Mouse (Mus musculus) G1E-ER4 (cell line): Measurements from ENCODE around the gene Ctnna2. TPM values are rescaled to one million over a fixed set of nuclear protein-coding genes. Genes with fewer than 3 reads are reported as not detected.

ENCODE experiments used
- GATA1 ChIP-seq: IDR thresholded peaks from one replicate; pipeline ENCODE4 v1.8.0; 2012; ENCODE audit warnings: low read length, inconsistent platforms
- polyA plus RNA-seq: library from polyadenylated mRNA; stranded (reverse); fragments of >175 nt; gene quantifications from 2 replicates; pipeline ENCODE4 v1.2.3, GENCODE M21; 2012

The Ctnna2 gene
- polyA plus RNA-seq, 1 experiment: not detected

DNA sequence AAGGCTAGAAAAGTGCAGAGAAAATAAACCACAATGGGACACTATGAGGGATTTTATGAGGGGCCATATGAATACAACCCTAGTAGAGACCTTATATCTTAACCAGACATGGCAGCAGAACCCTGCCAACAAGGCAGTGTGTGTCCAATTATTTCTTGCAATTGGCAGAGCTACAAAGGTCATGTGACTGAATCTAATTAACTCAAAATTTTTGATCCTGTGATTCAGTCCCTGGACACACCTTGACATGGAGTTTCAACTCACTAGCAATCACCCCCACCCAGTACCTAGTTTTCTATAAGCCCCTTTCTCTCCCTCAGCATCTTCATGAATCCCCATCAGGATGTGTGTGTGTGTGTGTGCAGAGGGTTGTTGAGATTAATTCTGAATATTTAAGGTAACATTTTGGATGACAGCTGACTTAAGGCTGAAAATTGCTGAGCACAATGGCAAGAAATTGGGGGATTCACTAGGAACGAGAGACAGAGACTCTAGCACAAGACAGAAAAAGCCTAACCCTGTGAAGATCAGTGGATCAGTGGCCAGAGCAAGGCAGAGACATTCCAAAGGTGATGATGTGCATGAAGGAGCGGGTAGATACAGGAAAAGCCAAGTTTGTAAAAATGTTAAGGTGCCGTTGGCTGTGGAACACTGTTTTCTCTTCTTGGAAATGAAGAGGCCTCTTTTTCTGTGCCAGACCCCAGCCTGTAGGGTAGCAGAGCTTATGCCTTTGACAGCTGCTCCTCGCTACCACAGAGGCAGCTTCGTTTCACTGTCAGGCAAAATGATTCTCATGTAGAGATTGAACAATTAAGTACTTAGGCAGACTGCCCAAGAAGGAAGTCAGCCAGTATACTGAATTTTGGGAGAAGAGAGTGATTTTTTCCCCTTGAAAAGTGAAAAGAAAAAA is 255.2 kb downstream of the Ctnna2 start:
- TF ChIP-seq GATA1: no peak

DNA sequence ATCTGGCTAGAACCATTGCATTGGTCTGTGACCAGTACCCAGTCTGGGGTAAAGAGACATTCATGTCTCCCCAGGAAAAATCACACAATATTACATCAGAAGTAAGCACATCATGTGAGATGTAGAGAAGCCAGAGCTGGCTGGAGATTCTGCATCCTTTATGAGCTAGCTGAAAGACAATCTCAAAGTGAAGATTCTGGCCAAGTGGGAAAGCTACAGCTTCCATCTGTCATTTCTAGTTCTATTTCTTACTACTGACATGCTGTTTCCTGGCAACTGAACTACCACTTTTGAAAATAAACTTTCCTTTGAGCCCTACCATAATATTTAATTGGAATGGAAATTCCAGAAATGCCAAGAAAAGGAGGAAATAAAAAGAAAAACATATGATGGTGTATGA is 285.4 kb downstream of the Ctnna2 start:
- no peak for TF ChIP-seq GATA1

DNA sequence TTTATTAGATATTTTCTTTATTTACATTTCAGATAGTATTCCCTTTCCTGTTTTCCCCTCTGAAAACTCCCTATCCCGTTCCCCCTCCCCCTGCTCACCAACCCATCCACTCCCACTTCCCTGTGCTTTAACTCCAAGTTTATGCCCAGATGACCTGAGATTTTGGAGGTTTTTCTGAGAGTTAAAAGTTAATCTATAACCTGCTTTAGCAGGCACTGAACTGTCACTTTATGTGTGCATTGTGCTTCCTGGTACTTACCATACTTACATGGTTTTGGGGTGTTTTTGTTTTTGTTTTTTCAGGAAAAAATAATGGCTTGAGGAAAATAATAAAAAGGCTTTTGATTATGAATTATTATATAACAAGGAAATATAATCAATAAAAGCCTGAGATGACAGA is 292.3 kb downstream of the Ctnna2 start:
- no peak for TF ChIP-seq GATA1

DNA sequence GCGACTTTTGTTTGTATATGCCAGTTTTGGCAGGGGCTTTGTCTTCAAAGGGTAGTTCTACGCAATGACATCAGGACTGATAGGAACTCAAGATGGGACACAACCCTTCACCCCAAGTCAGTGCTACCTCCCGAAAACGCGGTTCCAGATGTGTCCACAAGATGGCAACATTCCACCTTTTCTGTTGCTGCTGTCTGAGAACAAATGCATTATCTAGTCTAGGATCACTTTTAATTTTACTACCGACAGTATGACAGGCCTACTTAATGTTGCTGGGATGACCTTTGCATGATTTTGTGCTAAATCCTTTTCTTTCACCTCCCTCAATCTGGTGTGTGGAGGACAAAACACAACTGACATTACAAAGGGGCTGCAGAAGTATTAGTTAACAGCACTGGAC is 329.4 kb downstream of the Ctnna2 start:
- no peak for TF ChIP-seq GATA1

DNA sequence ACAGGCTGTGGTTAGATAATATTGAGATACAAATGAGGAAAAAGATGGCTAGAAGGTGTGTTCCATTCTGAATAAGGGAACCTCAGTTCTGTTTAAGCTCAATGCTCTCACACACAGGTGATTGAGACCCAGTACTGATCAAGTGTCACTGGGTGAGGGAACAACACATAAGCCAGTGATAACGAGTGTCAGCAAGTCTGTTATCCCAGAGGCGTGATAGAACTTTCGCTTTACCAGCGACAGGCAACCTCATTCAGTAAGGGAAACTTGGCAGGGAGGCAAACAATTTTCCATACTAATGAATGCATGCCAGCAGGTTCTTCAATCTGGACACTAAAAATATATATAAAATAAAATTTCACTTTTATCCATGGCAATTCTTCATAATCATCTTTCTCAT is 334.9 kb downstream of the Ctnna2 start:
- no peak for TF ChIP-seq GATA1

DNA sequence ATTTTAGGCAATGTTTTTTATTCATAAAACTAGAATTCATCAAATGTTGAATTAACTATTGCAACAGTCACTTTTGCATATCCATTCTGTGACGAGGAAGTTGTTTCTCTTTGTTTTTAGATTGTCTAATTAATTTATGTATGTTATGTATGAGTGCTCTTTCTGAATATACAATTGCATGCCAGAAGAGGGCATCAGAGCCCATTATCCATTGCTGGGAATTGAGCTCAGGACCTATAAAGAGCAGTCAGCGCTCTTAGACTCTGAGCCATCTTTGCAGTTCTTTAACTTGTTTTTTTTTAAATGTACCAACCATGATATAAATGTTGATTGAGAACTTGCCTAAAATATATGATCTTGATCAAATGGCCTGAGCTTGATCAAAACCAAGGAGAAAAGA is 340.7 kb downstream of the Ctnna2 start:
- TF ChIP-seq GATA1: no peak

DNA sequence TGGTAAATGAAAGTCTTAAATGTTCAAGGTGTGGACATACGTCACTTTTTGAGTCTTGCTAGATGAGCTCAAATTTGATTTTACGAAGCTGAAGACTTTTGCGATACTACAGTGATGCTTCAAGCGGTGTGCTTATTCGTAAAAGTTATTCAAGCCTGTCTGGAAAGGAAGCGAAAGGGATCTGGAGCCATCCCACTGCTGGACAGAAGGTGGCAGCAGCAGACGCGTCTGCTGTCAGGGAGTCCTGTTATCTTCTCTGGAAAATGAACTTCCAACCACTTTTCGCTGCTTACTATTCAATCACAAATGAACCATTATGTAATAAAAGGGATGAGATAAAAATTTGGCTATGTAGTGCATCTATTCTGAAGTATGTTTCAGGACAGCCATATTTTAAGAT is 345.5 kb downstream of the Ctnna2 start:
- TF ChIP-seq GATA1: no peak

DNA sequence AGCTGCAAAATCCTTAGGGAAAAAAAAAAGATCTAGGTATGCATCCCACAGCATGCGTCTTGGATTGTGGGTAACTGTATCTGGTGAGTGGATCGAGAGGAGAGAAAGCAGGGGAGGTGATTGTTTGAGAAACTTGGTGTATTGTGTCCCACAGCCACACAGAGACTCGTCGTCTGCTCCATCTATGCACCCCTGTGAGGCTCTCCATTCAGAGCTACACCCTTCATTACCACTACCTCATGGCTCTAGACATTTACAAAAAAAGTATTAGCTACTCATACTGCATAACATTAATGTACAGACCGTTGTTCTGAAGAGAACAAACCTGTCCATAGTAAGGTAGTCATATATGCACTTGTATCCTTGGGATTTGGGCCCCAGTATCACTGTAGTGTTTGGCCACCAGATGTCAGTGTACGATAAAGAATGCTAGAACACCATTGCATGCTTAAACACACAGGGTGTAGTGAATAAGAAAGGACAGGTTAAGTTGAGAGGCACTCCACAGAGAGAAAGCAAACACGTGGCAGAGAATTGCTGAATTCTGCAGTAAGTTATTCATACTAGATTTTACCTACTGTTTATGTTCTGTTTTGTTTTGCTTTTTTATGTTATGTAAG is 350.8 kb downstream of the Ctnna2 start:
- no peak for TF ChIP-seq GATA1

DNA sequence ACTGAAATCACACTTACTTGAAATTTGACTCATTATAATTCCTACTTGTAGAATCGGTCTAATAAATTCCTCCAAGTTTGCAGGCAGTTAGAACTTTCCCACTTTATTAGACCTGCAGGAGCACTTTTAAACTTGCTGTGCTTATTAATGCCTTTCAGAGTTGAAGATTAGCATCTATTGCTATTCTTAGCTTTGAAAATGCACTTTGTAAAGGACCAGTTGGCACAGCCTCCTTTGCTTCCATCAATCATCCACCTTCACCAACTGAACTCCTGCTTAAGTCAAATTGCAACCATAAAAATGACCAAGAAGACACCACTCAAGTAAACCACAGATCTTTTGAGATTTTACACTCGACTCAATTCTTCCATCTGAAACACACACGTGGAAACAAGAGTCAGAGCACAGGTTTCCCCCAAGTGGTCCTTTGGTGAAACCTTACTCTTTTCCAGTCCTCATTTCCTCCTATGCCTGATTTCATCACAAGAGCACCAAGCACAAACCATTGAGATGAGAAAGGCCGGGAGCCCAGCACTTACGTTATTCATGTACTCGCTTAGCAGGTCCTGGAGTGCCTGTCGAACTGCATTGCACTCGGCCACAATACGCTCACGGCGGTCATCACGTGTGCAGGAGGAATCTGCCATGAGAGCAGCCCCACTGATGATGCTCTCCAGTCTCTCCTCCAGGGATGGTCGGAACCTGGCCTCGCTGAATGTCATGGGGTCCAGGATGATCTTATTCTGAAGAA is 374.7 kb downstream of the Ctnna2 start:
- TF ChIP-seq GATA1: no peak

DNA sequence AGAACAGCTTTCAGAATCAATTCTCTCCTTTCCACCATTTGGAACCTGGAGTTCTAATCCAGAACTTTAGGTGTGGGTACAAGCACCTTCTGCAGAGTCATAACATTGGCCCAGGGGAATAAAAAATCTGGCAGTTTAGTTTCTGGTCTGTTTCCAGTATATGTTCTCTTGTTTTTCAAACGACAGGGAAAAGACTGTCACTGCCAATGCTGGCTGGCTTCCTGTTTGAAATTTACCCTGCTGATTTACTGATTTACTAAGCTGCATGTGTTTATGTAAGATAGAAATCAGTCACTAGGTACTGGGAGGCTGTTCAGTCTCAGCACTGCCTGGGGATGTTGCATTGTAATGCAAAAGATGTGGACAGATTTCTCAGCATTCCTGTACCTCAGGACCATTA is 375.6 kb downstream of the Ctnna2 start:
- no peak for TF ChIP-seq GATA1

DNA sequence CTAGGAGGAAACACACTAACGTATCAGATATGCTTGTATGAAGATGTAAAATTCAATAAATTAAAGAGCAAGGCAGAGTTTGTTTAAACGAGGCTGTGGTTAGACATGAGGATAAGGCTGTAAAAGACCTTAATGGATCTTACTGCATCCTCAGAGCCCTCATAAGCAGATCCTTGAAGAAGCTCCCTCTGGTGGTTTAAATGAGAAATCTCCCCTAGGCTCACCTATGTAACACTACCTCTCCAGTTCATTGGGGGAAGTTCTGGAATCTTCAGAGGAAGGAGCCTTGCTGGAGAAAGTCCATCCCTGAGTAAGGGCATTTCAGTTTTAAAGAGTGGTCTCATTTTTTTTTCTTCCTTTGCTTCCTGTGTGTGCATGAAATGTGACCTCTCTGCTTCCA is 380.3 kb downstream of the Ctnna2 start:
- no peak for TF ChIP-seq GATA1

DNA sequence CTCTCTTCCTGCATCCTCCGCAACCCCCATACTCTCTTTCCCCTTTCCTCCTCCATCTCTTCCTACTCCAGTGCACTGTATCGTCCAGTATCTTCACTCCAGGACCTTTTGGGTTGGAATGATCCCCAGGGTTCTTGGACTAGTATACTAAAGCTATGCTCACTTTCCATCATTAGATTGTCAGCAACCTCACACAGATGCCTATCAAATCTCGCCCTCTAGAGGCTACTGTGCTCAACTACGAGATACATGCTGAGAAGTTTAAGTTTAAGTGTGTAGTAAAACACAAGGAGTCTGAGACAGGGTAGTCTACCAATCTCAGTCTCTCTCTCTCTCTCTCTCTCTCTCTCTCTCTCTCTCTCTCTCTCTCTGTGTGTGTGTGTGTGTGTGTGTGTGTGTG is 396.9 kb downstream of the Ctnna2 start:
- no peak for TF ChIP-seq GATA1

DNA sequence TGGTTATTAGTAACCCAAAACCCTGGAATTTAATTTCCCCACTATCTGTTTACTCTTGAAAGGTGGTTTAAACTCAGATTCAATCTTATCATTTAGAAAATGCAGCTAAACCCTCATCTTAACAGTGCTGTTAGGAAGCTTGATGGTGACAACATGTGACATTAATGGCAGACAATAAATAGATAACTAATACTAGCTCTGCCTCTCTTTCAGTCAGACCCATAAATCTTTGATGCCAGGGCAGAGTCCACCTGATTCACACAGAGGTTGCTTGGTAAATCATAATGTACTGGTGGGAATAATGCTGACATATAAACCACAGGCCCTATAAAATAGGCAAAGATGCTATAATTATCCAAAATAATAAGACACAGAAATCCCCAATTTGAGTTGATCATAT is 398.6 kb downstream of the Ctnna2 start:
- TF ChIP-seq GATA1: no peak

DNA sequence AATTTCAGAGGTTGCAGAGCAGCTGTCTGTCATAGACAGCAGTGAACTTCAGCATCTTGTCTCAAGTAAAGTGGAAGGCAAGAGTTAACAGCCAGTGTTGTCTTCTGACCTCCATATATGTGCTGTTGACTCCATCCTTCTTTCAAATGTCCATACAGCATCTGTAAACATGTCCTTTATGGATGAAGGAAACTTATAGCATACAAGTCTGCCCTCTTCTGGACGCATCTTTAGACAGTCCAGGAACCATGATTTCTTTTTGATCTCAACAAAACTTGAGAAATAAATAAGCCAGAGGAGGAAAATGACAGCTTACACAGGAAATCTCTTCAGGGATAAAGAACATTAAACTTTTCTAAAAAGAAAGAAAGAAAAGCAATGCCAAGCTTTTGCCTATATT is 400.9 kb downstream of the Ctnna2 start:
- TF ChIP-seq GATA1: no peak

DNA sequence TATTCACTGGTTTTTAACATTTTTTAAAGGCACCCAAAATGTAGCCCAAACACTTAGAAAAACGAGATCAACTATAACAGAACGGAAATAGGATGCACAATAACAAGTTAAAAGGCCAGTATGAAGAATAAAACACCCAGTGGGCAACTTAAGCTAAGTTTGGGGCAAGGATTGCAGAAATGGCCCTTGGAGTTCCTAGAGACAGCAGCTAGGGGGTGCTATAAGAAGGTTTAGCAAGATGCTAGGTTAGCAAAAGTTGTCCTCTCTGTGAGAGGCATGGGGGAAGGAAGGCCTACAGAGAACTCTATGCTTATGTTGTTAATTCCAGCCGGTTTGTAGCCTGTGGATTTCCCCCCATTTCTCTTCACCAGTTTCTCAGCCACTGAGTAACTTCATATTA is 401.9 kb downstream of the Ctnna2 start:
- no peak for TF ChIP-seq GATA1

DNA sequence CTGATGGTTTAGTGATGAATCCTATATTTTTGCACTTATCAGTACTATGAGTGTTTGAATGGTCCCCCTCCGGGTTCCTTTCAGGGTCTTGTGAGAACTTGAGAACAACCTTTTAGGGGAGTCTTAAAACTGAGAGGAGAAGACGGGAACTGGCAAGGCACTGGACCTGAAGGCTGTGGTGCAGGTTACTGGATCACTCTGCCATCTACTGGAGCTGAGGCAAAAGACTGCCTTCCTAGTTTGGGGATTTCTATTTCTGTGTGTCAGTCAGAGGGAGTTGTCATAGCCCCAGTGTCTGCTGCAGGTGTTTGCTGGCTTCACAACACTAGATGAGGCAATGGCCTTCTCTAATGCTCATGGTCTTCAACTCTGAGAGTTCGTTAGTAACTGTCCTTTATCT is 406.9 kb downstream of the Ctnna2 start:
- TF ChIP-seq GATA1: no peak

DNA sequence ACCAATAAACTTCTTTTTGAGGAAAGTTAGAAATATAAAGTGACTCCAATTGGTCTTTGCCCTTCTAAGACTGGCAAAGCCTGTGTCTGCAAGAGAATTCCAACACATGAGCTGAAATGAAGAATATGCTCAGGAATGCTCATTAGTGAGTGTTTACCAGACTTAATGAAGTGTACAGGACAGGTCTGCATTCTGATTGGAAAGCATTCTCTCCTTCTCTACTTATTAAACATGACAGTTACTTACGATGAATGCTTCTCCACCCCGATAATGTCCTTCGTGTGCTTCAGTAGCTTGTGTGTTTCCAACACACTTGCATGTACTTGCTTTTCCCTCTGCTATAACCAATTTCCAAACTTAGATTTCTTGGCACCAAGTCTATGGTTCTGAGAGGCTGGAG is 409.6 kb downstream of the Ctnna2 start:
- no peak for TF ChIP-seq GATA1

DNA sequence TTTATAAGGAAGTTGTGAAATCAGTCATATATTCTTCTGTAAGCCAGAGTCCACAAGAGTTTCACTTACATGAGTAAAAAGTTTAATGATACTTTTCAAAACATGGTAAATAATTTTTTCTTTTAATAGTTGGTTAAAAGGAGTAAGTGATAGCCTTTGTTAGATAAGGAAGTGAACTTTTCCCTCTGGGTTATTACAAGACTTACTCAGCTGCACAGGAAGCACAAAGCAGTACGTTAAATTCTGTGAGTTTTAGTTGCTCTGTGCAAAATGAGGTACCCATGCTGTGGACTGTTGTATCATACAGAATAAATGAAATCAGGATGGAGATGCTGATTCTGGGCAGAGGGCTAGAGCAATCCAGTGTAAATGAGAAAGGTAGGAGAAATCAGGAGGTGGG is 423.3 kb downstream of the Ctnna2 start:
- no peak for TF ChIP-seq GATA1
